Mouse (Mus musculus) neural tube, embryonic 13.5 days (tissue): ENCODE data around the gene Orm1. TPM values are rescaled to one million over a fixed set of nuclear protein-coding genes. Genes with fewer than 3 reads are reported as not detected.

Source experiments
- ATAC-seq: fragments of 200-750 bp; cut with Nextera tagmentation; 2 replicates; pipeline ENCODE4 v1.8.0; 2017; ENCODE audit warnings: low read depth, mild to moderate bottlenecking, moderate TSS enrichment, moderate library complexity
- H3K27ac ChIP-seq: fragments of 300-500 bp; sonication (generic); replicated peaks from 2 replicates; pipeline ENCODE4 v1.5.1; 2015; ENCODE audit warnings: moderate library complexity, mild to moderate bottlenecking, inconsistent platforms
- H3K27me3 ChIP-seq: fragments of 300-500 bp; sonication (generic); 2 replicates; pipeline ENCODE4 v1.6.1; 2015; ENCODE audit warnings: mild to moderate bottlenecking, inconsistent platforms
- H3K36me3 ChIP-seq: fragments of 300-500 bp; sonication (generic); 2 replicates; pipeline ENCODE4 v1.6.1; 2015; ENCODE audit warnings: mild to moderate bottlenecking, inconsistent platforms
- H3K4me1 ChIP-seq: fragments of 300-500 bp; sonication (generic); replicated peaks from 2 replicates; pipeline ENCODE4 v1.6.1; 2015; ENCODE audit warnings: inconsistent platforms
- H3K4me2 ChIP-seq: fragments of 300-500 bp; sonication (generic); 2 replicates; pipeline ENCODE4 v1.6.1; 2015; ENCODE audit warnings: inconsistent platforms, mild to moderate bottlenecking, moderate library complexity
- H3K4me3 ChIP-seq: fragments of 300-500 bp; sonication (generic); 2 replicates; pipeline ENCODE4 v1.5.1; 2015; ENCODE audit warnings: mild to moderate bottlenecking, inconsistent platforms
- H3K9ac ChIP-seq: fragments of 300-500 bp; sonication (generic); 2 replicates; pipeline ENCODE4 v1.6.1; 2015; ENCODE audit warnings: moderate library complexity, mild to moderate bottlenecking, inconsistent platforms
- H3K9me3 ChIP-seq: fragments of 300-500 bp; sonication (generic); 2 replicates; pipeline ENCODE4 v1.6.1; 2016; ENCODE audit warnings: inconsistent platforms
- WGBS: fragments of 180-500 bp; shearing (Covaris S2); methylation state at CpG from one replicate; pipeline ENCODE4 v1.1.7; 2015; 5-methylcytosine and 5-hydroxymethylcytosine counted together
- polyA plus RNA-seq: library from polyadenylated mRNA; unstranded; fragments of >200 nt; fragmentation: Nextera tagmentation; extraction: Ambion mirVana; gene quantifications from 2 replicates; pipeline ENCODE4 v1.2.1, GENCODE M21; 2015

Gene Orm1
- polyA plus RNA-seq, 1 experiment from 2014 or later, result not detected

DNA sequence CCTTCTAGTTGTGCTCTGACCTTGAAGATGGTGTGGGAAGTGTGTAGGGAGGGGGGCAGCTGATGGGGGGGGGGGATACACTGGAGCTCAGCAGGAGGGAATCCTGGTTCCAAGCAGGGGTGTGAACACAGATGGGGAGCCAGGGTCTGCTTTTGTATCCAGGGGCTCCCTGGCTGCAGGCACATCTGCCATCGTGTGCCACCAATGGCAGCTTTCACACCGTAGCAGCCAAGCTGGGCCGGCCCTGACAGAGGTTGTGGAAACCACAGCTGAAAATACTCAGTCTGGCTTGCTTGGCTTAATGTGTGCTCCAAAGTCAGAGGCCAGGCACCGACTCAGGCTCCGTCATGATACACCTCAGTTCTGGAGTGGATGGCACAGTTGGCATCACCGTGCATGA lies 43.7 kb downstream of the Orm1 start:
- Histone ChIP-seq H3K9me3 (no peaks in the 10 kb centered on the region), H3K27ac (no peak overlapping the region), H3K27me3 (no peaks in the 10 kb centered on the region), H3K9ac (no peak overlapping the region), H3K4me1 (peaks cover 35% of the 10 kb centered on the region), H3K36me3 (0 out of 2 replicates have a peak, but pooled peaks cover 12% of the 10 kb centered on the region), H3K4me3 (no peak overlapping the region), H3K4me2 (no peak overlapping the region)
- no peak for ATAC-seq
- WGBS, result 62% methylated on average over 6 of the region's 6 CpGs

- Histone ChIP-seq H3K36me3 (peaks cover 16% of the 10 kb centered on the region), H3K4me2 (peak overlapping the region; percentile 16; the same call in 1 of the 2 replicates), H3K9me3 (no peaks in the 10 kb centered on the region), H3K4me3 (no peak overlapping the region), H3K27me3 (no peaks in the 10 kb centered on the region), H3K9ac (0 out of 2 replicates have a peak overlapping the region, but pooled peaks have one; percentile 14), H3K27ac (peak overlapping the region; percentile 80), H3K4me1 (peaks cover 28% of the 10 kb centered on the region)
- peak; percentile 71 for ATAC-seq
- 20% methylated on average over 8 of the region's 8 CpGs for WGBS
These were observed 44.9 kb downstream of the Orm1 start for GRCm38 (mm10) chr4:63389121-63389886.

DNA sequence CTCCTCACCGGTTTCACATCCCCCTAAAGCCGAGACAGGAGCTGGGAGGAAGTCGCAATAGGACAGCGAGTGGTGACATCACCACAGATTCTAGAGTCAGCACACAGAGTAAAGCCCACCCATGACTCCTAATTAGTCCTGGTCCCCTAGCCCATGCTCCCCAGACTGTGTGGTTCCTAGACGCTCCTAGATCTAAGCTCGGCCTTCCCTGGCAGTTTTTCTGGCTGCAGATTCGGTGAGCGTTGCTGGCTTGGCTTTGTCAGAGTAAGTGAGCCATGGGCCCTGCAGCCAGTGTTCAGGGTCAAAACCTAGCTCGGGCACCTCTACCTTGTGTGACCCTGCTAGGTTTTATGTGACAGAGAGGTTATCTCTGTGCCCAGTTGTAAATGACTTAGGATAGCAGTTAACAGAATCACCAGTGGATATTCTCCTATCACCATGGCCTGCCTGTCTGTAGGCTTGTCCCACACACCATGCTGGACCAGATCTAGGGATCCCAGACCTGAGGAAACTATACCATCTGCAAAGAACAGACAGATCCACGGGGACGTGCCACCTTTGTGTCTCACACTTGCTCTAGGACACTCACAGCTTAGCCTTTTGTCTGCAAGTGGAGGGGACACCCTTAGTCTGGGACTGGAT lies 45.6 kb downstream of the Orm1 start:
- H3K4me2 ChIP-seq, result peak overlapping the region; percentile 16; the same call in 1 of the 2 replicates
- no peaks in the 10 kb centered on the region for H3K9me3 ChIP-seq
- no peak overlapping the region for H3K4me3 ChIP-seq
- peaks cover 23% of the 10 kb centered on the region for H3K36me3 ChIP-seq
- H3K27ac ChIP-seq, result peak overlapping the region; percentile 80; the same call in 1 of the 2 replicates
- 0 out of 2 replicates have a peak overlapping the region, but pooled peaks have one; percentile 2 for H3K9ac ChIP-seq
- 49% methylated on average over 11 of the region's 11 CpGs for WGBS
- H3K4me1 ChIP-seq, result peaks cover 28% of the 10 kb centered on the region
- peak; percentile 75 for ATAC-seq
- H3K27me3 ChIP-seq, result no peaks in the 10 kb centered on the region

GRCm38 (mm10) chr4:63391322-63391721 lies 47.0 kb downstream of the Orm1 start:
- Histone ChIP-seq H3K4me2 (no peak overlapping the region), H3K27me3 (no peaks in the 10 kb centered on the region), H3K9ac (no peak overlapping the region), H3K4me1 (peaks cover 28% of the 10 kb centered on the region), H3K27ac (no peak overlapping the region), H3K9me3 (no peaks in the 10 kb centered on the region), H3K4me3 (no peak overlapping the region), H3K36me3 (peaks cover 25% of the 10 kb centered on the region)
- WGBS, result 81% methylated on average over 6 of the region's 6 CpGs
- ATAC-seq, result no peak

Other genes with a start within 250 kb of the Orm1 start
- gene Ambp, start 189.8 kb upstream of the Orm1 start, polyA plus RNA-seq, result 0.23 and 0.66 TPM in 2 replicates
- not detected in 2 replicates for gene Kif12, start 172.4 kb upstream of the Orm1 start, polyA plus RNA-seq
- 3.0 and 4.6 TPM in 2 replicates for gene Col27a1, start 130.6 kb upstream of the Orm1 start, polyA plus RNA-seq
- gene Orm3, start 11.6 kb downstream of the Orm1 start, polyA plus RNA-seq, result not detected in 2 replicates
- gene Orm2, start 17.9 kb downstream of the Orm1 start, polyA plus RNA-seq, result not detected in 2 replicates
- 4.4 and 4.8 TPM in 2 replicates for gene Akna, start 58.8 kb downstream of the Orm1 start, polyA plus RNA-seq
- 4.2 and 5.6 TPM in 2 replicates for gene Whrn, start 151.4 kb downstream of the Orm1 start, polyA plus RNA-seq
- gene Atp6v1g1, start 200.2 kb downstream of the Orm1 start, polyA plus RNA-seq, result 450 and 499 TPM in 2 replicates
- 3.7 and 3.8 TPM in 2 replicates for gene Tmem268, start 214.2 kb downstream of the Orm1 start, polyA plus RNA-seq